In the genomic region with DNA sequence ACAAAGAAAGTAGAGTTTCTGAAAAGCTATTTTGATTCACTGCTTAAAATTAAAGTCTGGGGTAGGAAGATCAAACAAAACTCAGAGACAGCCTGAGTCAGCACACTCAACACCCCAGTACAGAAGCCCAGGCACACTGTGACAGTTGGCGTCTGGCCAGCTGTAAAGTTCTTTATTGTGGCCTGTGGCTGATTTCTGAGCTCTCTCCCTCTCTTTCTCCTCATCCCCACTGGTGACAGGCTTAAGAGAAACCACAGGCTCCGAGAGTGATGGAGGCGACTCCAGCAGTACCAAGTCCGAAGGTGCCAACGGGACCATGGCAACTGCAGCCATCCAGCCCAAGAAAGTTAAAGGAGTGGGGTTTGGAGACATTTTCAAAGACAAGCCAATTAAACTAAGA, we compare ENCODE assay signal across 14 mouse cellular contexts.
DNase-seq lines count a peak whose midpoint lies in the region; ATAC-seq and TF ChIP-seq lines count a peak whose summit lies in the region.
"Had no signal": no experiment of that assay in that cellular context is flagged by ENCODE, and none has a peak within 500 bp of the region (broad histone marks: within the 10 kb centered on the region; RNA-seq: fewer than 3 reads in every experiment).

No protein-coding gene starts in this region.

- TF ChIP-seq CTCF in lung, adult 2 months (IDR thresholded peaks at IDR 0.05; ENCODE audit: insufficient read depth, low read length): no peak

- 48% methylated on average over 5 of the region's 5 CpGs for WGBS in heart, embryonic 14.5 days
- 46% methylated on average over 5 of the region's 5 CpGs for WGBS in lung, embryonic 16.5 days
- 79% methylated on average over 5 of the region's 5 CpGs for WGBS in lung, adult 2 months

- DNase-seq in heart, postnatal 25 days (ENCODE audit: low spot score): no peak
- DNase-seq in lung, adult 2 months: no peak
- DNase-seq in CD4-positive helper T cell, adult 2 months (ENCODE audit: low read depth, low spot score): peak; percentile 82
- DNase-seq in brain, adult 2 months (ENCODE audit: low read depth, low spot score): peak; percentile 45
- no peak for DNase-seq in spleen, postnatal 10 days (ENCODE audit: low spot score in 2 of 2)
- DNase-seq in urinary bladder, postnatal 25 days (ENCODE audit: low spot score): no peak
- DNase-seq: cerebellum, adult 18-20 months; liver had no signal

- intact Hi-C loops in heart, postnatal 25 days (cut with DNase I): no loop called here

- no peak overlapping the region for H3K9ac ChIP-seq in heart, embryonic 14.5 days (ENCODE audit: low read length)
- H3K9ac ChIP-seq in lung, embryonic 16.5 days (ENCODE audit: low read length): no peak overlapping the region
- H3K9ac ChIP-seq: embryonic facial prominence, embryonic 12.5 days; midbrain, embryonic 12.5 days had no signal

- TF ChIP-seq POLR2A in lung, adult 2 months (IDR thresholded peaks at IDR 0.05; ENCODE audit: borderline replicate concordance, extremely low read depth, low read depth, low read length): no peak

- H3K4me2 ChIP-seq in heart, embryonic 14.5 days (ENCODE audit: low read length): 0 out of 2 replicates have a peak overlapping the region, but pooled peaks have one; percentile 6
- no peak overlapping the region for H3K4me2 ChIP-seq in lung, embryonic 16.5 days (ENCODE audit: low read depth, low read length)
- H3K4me2 ChIP-seq: embryonic facial prominence, embryonic 12.5 days; midbrain, embryonic 12.5 days had no signal

- H3K9me3 ChIP-seq in heart, embryonic 14.5 days (ENCODE audit: control insufficient read depth, low read length): no peaks in the 10 kb centered on the region
- no peaks in the 10 kb centered on the region for H3K9me3 ChIP-seq in lung, embryonic 16.5 days (ENCODE audit: control insufficient read depth, low read length)
- H3K9me3 ChIP-seq: embryonic facial prominence, embryonic 12.5 days; midbrain, embryonic 12.5 days had no signal

- H3K36me3 ChIP-seq in heart, embryonic 14.5 days (ENCODE audit: control insufficient read depth, insufficient read depth, low read length): no peaks in the 10 kb centered on the region
- no peaks in the 10 kb centered on the region for H3K36me3 ChIP-seq in lung, embryonic 16.5 days (ENCODE audit: control insufficient read depth, insufficient read depth, low read length)
- H3K36me3 ChIP-seq: embryonic facial prominence, embryonic 12.5 days; midbrain, embryonic 12.5 days had no signal

- H3K4me1 ChIP-seq in heart, embryonic 14.5 days (ENCODE audit: control insufficient read depth in 2 of 2, insufficient read depth in 2 of 2, low read length in 2 of 2): no peaks in the 10 kb centered on the region
- H3K4me1 ChIP-seq in lung, embryonic 16.5 days (replicated peaks; ENCODE audit: control insufficient read depth, insufficient read depth, low read length): 0 out of 2 replicates have a peak, but pooled peaks cover 3% of the 10 kb centered on the region
- H3K4me1 ChIP-seq in lung, adult 2 months (ENCODE audit: control insufficient read depth, insufficient read depth, low read length): no peaks in the 10 kb centered on the region
- H3K4me1 ChIP-seq: embryonic facial prominence, embryonic 12.5 days had no signal

- H3K27ac ChIP-seq in heart, embryonic 14.5 days (replicated peaks in 1 of 2; ENCODE audit: control insufficient read depth in 1 of 2, insufficient read depth in 1 of 2, low read depth in 2 of 2, low read length in 2 of 2): no peak overlapping the region
- no peak overlapping the region for H3K27ac ChIP-seq in lung, embryonic 16.5 days (ENCODE audit: low read length)
- H3K27ac ChIP-seq: embryonic facial prominence, embryonic 12.5 days; layer of hippocampus, adult 2 months; midbrain, embryonic 12.5 days; stomach, postnatal 0 days had no signal

- H3K4me3 ChIP-seq in heart, embryonic 14.5 days (ENCODE audit: control insufficient read depth in 1 of 2, insufficient read depth in 1 of 2, low read depth in 1 of 2, low read length in 2 of 2): no peak overlapping the region
- no peak overlapping the region for H3K4me3 ChIP-seq in lung, embryonic 16.5 days (ENCODE audit: low read length)
- no peak overlapping the region for H3K4me3 ChIP-seq in lung, adult 2 months (replicated peaks; ENCODE audit: extremely low read depth, low read depth, low read length)
- H3K4me3 ChIP-seq: embryonic facial prominence, embryonic 12.5 days; layer of hippocampus, adult 2 months; midbrain, embryonic 12.5 days had no signal

- no peaks in the 10 kb centered on the region for H3K27me3 ChIP-seq in heart, embryonic 14.5 days (ENCODE audit: control insufficient read depth, insufficient read depth, low read length)
- no peaks in the 10 kb centered on the region for H3K27me3 ChIP-seq in lung, embryonic 16.5 days (ENCODE audit: control insufficient read depth, insufficient read depth, low read depth, low read length)

- no peak for ATAC-seq in heart, embryonic 14.5 days (ENCODE audit: insufficient number of reproducible peaks, insufficient read depth, low FRiP score, low read depth)
- peak; percentile 47; the same call in 1 of the 2 replicates for ATAC-seq in lung, embryonic 16.5 days (ENCODE audit: low read depth)

Comparison
In these comparisons a context has a peak if more than half of its experiments do, and no peak if none do; other contexts are left out.
1. DNase-seq: peak in CD4-positive helper T cell, adult 2 months (single experiment) and brain, adult 2 months (single experiment); none in heart, postnatal 25 days (single experiment), lung, adult 2 months (single experiment), spleen, postnatal 10 days (0 of 2) and urinary bladder, postnatal 25 days (single experiment).